Mouse (Mus musculus) heart, postnatal 0 days (tissue): ENCODE results near the gene Acot11.

ENCODE experiments used
- CTCF ChIP-seq: IDR thresholded peaks from 2 replicates; pipeline ENCODE4 v1.5.1; 2016; ENCODE audit warnings: antibody characterized with exemption, control low read depth, low read depth
- EP300 ChIP-seq: IDR thresholded peaks from 2 replicates; pipeline ENCODE4 v1.6.1; 2016; ENCODE audit warnings: antibody characterized with exemption, low read depth

DNA sequence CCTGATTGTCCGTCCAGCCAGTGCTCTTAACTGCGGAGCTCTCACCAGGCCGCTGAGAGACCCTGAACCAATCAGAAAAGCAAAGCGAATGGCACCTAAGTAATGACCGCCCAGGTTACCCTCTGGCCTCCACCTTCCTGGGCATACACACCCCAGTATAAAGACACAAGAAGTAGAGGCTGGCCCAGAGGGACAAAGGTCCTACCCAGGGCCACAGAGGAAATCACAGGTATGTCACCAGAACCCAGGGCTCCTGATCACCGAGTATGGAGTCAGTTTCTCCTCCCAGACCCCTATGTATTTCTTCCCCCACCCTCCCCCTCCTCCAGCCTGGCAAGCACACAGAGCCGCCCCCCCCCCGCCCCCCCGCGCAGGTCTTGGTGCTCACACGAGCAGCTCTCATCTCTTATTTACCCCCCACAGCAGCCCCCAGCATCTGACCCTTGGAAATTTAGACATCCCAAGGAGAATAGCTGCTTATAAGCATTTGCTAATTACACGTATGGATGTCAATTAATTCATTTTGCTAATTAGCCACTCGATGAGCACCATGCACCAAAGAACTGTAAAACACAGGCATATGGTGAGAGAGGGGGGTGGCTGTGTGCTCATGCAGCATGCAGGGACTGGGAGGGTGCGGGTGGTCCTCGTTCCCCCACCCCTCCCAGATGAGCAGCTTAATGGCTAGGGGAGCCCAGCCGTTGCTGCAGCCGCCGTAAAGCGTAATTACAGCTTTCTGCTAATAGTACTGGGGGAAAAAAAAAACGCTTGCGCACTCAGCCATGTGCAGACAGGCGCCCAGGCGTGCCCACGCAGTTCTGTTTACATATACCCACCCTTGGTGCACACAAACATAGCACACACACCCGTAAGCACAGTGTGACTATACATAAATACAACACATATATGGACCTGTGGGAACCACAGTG lies 10.9 kb upstream of the Acot11 start:
- no peak for TF ChIP-seq CTCF
- TF ChIP-seq EP300: no peak
